Mouse (Mus musculus) olfactory bulb, adult 2 months (tissue): Measurements from ENCODE around the gene Sik1.

Experiments
- CTCF ChIP-seq: fragments of 200-500 bp; IDR thresholded peaks from 2 replicates; pipeline ENCODE4 v1.5.1; 2012; ENCODE audit warnings: low read depth, mild to moderate bottlenecking, low read length, moderate library complexity; ENCODE audit not compliant: insufficient read depth
- POLR2A ChIP-seq: fragments of 200-500 bp; IDR thresholded peaks from 2 replicates; pipeline ENCODE4 v1.6.1; 2012; ENCODE audit warnings: mild to moderate bottlenecking, low read depth, low read length, moderate library complexity; ENCODE audit not compliant: insufficient read depth

GRCm38 (mm10) chr17:31865636-31866035 lies 10.0 kb upstream of the Sik1 start:
- no peak for TF ChIP-seq CTCF
- no peak for TF ChIP-seq POLR2A
